Mouse (Mus musculus): ENCODE measurements around the gene Capza2. TPM values are rescaled to one million over a fixed set of nuclear protein-coding genes. Genes with fewer than 3 reads are reported as not detected.

Capza2 gene
- 117 and 143 TPM in 2 replicates for polyA plus RNA-seq (2015; fragmentation: Nextera tagmentation; extraction: Ambion mirVana)

DNA sequence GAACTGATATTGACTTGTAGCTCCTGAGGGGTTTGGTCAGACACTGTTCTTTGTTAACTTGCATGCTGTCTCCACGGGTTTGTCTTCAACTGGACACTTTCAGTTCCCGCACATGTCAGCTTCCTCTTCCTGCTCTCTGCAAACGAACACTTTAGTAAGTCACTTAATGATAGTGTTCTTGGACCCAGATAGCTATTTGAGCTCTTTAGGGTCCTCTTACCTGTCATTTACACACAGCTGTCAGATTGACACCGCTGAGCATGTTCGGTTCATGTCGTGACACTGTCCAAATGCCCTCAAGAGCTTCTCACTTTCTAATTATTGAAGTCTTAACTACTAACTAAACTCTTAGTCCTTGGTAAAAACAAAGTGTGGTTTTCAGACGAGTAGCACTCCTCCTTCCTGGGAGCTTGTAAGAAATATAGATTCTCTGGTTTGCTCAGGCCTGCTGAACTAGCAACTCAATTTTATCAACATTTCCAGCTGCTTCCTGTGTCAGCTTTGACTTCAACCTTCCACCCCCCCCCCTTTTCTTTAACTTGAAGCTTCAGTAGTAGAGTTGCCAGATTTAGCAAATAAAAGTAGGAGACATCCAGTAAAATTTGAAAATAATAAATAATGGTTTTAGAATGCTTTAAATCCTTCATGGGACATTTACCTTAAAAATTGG is at the start of gene Capza2:
TSS of gene Capza2 (plus strand) at position 620 of the 670 bp plus-strand sequence.

GRCm38 (mm10) chr6:17692647-17693046 is 56.6 kb downstream of the Capza2 start, which contains the start of gene St7:
St7 (plus strand) TSS chr6:17692933.

Other genes starting within 250 kb of the Capza2 start
- gene Met, start 172.4 kb upstream of the Capza2 start, polyA plus RNA-seq (2015; fragmentation: Nextera tagmentation; extraction: Ambion mirVana) = 1.4 and 2.0 TPM in 2 replicates
- 18.2 and 18.6 TPM in 2 replicates for gene St7, start 56.7 kb downstream of the Capza2 start, polyA plus RNA-seq (2015; fragmentation: Nextera tagmentation; extraction: Ambion mirVana)

All from spleen, postnatal 0 days (tissue).